Mouse (Mus musculus) right cerebral cortex, postnatal 4 days (tissue): Measurements from ENCODE around the gene Adgrf3.

Experiments used
- DNase-seq: peaks from one replicate; pipeline ENCODE4 v3.0.0-alpha.2; 2022

Gene Adgrf3

DNA sequence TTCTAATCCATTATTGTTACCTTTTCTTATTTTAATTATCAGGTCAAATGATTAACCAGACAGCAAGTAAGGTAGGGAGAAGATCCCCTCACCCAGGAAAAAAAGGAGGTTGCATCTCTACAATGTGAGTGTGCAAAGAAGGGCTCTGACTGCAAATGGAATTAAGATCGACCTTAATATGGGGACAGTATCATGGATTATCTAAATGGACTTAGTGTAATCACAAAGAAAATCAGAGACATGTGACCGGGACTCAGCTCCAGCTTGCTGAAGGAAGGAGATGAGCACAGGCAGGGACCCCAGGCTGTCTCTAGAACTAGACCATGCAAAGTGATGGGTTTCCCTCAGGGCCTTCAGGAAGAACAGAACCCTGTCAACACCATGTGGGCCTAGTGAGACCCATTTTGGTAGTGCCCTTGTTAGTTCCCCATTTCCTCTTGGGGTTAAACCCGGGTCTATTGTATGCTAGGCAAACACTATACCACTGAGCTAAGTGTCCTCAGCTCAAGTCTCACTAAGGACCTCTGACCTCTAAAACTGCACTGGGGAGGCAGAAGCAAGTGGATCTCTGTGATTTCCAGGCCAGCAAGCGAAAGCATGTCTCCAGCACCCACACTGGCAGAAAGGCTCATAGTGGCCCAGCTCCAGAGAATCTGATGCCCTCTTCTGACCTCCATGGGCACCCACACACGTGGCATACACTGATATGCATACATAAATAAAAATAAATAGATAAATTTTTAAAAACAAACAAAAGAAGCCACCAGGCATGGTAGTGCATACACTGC lies 57.2 kb downstream of the Adgrf3 start:
- DNase-seq = no peak

DNA sequence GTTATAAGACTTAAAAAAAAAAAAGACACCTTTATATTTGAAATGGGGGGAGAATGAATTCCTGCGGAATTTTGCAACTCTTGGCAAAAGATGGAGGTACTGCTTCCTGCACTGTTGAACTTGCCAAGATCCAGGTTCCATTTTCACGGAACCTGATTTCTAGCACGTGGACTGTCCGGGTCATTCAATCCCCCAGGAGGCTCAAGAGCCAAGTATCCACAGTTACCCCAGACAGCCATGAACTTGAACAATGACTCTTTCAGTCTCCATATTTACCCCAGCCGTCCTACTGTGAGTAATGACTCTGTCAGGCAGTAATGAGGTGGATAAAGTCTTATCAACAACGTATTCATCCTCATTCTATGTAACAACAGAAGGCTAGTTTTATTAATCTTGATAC lies 59.0 kb downstream of the Adgrf3 start:
- no peak for DNase-seq
